Mouse (Mus musculus): ENCODE data around the gene Ddx10. TPM values are rescaled to one million over a fixed set of nuclear protein-coding genes. Genes with fewer than 3 reads are reported as not detected.

The Ddx10 gene
- polyA plus RNA-seq, 1 experiment from 2014 or later: 30.1 TPM

DNA sequence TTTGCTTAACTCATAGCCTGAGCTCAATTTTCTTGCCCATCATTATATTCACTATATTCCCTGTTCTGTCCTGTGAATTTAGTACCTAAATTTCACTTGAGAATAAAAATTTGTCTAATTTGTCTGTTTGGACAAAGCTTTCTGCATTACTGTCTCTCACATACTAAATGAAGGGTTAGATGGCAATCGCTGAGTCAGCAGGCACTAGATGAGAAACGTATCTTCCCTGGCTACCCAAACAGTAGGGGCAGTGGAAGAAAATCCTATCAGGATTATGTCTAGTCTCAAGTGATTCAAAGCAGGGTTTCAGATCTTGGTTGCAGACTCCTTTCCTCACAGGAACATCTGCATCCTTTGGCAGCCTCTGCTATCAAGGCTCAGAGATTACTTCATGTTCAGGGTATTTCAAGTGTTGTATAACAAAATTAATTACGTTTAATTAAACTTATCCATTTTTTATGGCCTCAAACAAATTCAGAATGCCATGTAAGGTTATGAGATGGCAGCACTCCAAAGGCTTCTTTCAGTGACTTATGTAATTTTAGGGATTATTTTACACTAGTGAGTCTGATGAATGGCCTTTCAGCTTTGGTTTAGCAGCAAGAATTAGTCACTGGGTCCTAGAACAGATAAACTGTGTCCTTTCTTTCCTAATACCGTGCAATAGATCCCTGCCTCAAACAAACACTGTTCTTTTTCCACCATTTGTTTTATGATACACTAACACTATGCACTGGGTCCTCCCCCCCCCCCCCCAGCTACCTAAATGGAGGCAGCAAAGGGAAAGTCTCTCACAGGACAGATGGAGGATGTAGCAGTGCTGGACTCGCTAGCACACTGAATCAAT is 152.3 kb downstream of the Ddx10 start:
- Histone ChIP-seq H3K4me1 (ENCODE audit: insufficient read depth, low read length) (no peaks in the 10 kb centered on the region), H3K9me3 (ENCODE audit: low read length) (no peaks in the 10 kb centered on the region), H3K4me3 (ENCODE audit: low read length) (no peak overlapping the region), H3K27ac (ENCODE audit: low read length) (no peak overlapping the region), H3K9ac (replicated peaks; ENCODE audit: low read length) (no peak overlapping the region), H3K36me3 (ENCODE audit: insufficient read depth, low read length) (no peaks in the 10 kb centered on the region), H3K4me2 (replicated peaks; ENCODE audit: low read depth, low read length) (no peak overlapping the region), H3K27me3 (ENCODE audit: insufficient read depth, low read length) (no peaks in the 10 kb centered on the region)
- ATAC-seq (ENCODE audit: low FRiP score, low TSS enrichment): no peak
- WGBS: 75% methylated on average over 5 of the region's 5 CpGs

DNA sequence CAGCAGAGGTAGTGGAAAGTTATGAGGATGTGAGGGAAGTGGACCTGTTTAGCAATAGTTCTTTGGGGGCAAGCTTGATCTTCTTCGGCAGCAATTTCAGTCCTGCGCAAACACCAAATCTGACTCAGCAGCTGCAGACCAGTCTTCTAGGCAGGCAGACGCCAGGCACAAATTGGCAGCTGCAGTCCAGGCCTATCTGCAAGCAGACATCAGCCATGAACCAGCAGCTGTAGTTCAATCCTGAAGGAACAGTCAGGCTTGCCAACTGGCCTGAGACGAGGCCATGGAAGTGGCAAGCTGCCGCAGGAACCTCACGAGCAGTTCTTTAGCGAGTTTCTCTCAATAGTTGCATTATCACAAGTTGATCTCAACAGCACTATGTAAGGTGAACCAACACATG is 153.3 kb downstream of the Ddx10 start:
- H3K9me3 ChIP-seq (ENCODE audit: low read length): no peaks in the 10 kb centered on the region
- no peak overlapping the region for H3K9ac ChIP-seq (replicated peaks; ENCODE audit: low read length)
- no peak overlapping the region for H3K27ac ChIP-seq (ENCODE audit: low read length)
- H3K4me3 ChIP-seq (ENCODE audit: low read length): no peak overlapping the region
- WGBS: 86% methylated on average over 7 of the region's 7 CpGs
- no peaks in the 10 kb centered on the region for H3K4me1 ChIP-seq (ENCODE audit: insufficient read depth, low read length)
- no peaks in the 10 kb centered on the region for H3K27me3 ChIP-seq (ENCODE audit: insufficient read depth, low read length)
- H3K36me3 ChIP-seq (ENCODE audit: insufficient read depth, low read length): no peaks in the 10 kb centered on the region
- ATAC-seq (ENCODE audit: low FRiP score, low TSS enrichment): no peak
- H3K4me2 ChIP-seq (replicated peaks; ENCODE audit: low read depth, low read length): no peak overlapping the region

DNA sequence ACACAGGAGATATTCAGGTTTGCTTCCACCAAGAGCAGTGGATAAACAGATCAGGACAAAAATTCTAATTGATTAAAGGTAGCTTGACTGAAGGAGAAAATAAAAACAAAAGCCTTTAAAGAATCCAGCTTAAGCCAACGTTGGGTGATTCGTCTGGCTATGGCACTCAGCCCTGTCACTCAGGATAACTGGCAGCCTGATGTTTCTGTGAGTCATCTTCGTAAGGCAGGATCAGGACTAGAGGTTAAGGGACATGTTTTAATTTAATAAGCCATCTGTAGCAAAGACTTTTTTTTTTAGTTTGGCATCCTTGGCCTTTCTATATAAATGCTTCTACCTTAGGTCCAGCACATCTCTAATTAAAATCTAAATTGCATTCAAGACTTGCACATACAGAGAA is 170.2 kb downstream of the Ddx10 start:
- H3K9ac ChIP-seq (replicated peaks; ENCODE audit: low read length): no peak overlapping the region
- H3K4me2 ChIP-seq (replicated peaks; ENCODE audit: low read depth, low read length): no peak overlapping the region
- H3K36me3 ChIP-seq (ENCODE audit: insufficient read depth, low read length): no peaks in the 10 kb centered on the region
- H3K9me3 ChIP-seq (ENCODE audit: low read length): no peaks in the 10 kb centered on the region
- H3K27ac ChIP-seq (ENCODE audit: low read length): no peak overlapping the region
- WGBS: 71% methylated on average over 3 of the region's 3 CpGs
- H3K4me3 ChIP-seq (ENCODE audit: low read length): no peak overlapping the region
- no peaks in the 10 kb centered on the region for H3K4me1 ChIP-seq (ENCODE audit: insufficient read depth, low read length)
- no peak for ATAC-seq (ENCODE audit: low FRiP score, low TSS enrichment)
- H3K27me3 ChIP-seq (ENCODE audit: insufficient read depth, low read length): no peaks in the 10 kb centered on the region

DNA sequence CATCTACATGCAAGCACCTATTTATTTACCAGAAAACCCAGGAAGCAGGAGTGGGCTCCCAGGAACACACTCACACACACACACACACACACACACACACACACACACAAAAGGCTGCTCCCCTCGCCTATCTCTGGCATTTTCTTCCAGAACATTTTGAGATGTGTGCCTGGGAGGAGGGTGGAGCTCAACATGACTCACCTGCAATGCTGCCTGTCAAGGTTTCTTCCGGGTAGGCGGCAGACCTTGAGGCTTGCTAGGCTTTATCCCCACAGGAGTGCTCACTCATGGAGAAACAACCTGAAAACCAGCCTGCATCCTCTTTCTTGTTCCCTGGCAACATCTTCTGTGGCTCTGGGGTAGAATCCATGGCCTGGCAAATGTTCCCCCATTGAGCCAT is 171.9 kb downstream of the Ddx10 start:
- WGBS: 76% methylated on average over 3 of the region's 3 CpGs
- H3K4me2 ChIP-seq (replicated peaks; ENCODE audit: low read depth, low read length): no peak overlapping the region
- H3K9me3 ChIP-seq (ENCODE audit: low read length): no peaks in the 10 kb centered on the region
- no peak for ATAC-seq (ENCODE audit: low FRiP score, low TSS enrichment)
- no peak overlapping the region for H3K27ac ChIP-seq (ENCODE audit: low read length)
- H3K9ac ChIP-seq (replicated peaks; ENCODE audit: low read length): no peak overlapping the region
- no peak overlapping the region for H3K4me3 ChIP-seq (ENCODE audit: low read length)
- no peaks in the 10 kb centered on the region for H3K27me3 ChIP-seq (ENCODE audit: insufficient read depth, low read length)
- no peaks in the 10 kb centered on the region for H3K36me3 ChIP-seq (ENCODE audit: insufficient read depth, low read length)
- 0 out of 2 replicates have a peak, but pooled peaks cover 5% of the 10 kb centered on the region for H3K4me1 ChIP-seq (ENCODE audit: insufficient read depth, low read length)

DNA sequence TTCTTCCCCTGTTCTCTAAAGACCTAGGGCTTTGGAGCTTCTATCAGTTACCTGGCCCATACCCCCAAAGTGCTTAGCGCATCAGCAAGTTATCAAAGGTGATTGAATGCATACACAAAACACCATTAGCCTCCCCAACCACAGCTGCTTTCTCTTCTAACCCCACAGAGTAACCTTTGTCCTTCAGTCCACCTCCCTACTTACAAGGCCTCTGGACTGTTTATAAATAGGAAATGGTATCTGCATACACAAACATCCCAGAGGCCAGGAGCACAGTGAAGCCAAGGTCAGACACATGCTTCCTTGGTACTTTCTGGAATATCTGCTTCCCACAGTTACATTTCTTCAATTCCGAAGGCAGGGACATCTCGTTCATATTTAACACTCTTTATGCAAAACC is 173.4 kb downstream of the Ddx10 start:
- H3K4me1 ChIP-seq (ENCODE audit: insufficient read depth, low read length): 0 out of 2 replicates have a peak, but pooled peaks cover 6% of the 10 kb centered on the region
- no peak overlapping the region for H3K27ac ChIP-seq (ENCODE audit: low read length)
- no peak for ATAC-seq (ENCODE audit: low FRiP score, low TSS enrichment)
- no peaks in the 10 kb centered on the region for H3K36me3 ChIP-seq (ENCODE audit: insufficient read depth, low read length)
- no peaks in the 10 kb centered on the region for H3K27me3 ChIP-seq (ENCODE audit: insufficient read depth, low read length)
- no peaks in the 10 kb centered on the region for H3K9me3 ChIP-seq (ENCODE audit: low read length)
- no peak overlapping the region for H3K4me2 ChIP-seq (replicated peaks; ENCODE audit: low read depth, low read length)
- H3K9ac ChIP-seq (replicated peaks; ENCODE audit: low read length): no peak overlapping the region
- 86% methylated on average over 3 of the region's 3 CpGs for WGBS
- H3K4me3 ChIP-seq (ENCODE audit: low read length): no peak overlapping the region

DNA sequence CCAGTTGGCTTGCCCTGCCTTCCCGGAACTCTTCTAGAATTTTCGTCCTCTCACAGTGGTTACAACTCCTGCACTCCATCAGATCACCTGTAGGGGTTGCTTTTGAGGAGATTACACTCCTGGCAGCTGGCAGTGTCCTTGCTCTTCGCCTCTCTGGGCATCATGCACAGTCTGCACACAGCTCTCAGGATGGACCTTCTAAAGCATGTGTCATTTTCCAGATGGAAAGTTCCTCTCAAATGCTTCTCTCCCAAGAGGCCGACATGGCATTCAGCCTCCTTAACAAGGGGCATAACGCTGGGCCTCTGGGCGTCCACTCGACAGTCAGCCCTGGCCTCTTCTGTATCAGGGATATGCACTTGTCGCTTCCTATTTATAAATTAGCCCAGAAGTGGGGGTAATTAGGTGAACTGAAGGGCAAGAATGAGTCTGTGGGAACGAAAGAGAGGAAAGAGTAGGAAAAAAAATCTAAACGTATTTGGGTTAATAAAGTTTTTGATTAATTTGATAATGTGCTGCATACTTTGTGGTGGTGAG is 174.2 kb downstream of the Ddx10 start:
- 82% methylated on average over 10 of the region's 10 CpGs for WGBS
- Histone ChIP-seq H3K27me3 (ENCODE audit: insufficient read depth, low read length) (no peaks in the 10 kb centered on the region), H3K4me1 (ENCODE audit: insufficient read depth, low read length) (0 out of 2 replicates have a peak, but pooled peaks cover 6% of the 10 kb centered on the region), H3K4me3 (ENCODE audit: low read length) (no peak overlapping the region), H3K36me3 (ENCODE audit: insufficient read depth, low read length) (no peaks in the 10 kb centered on the region), H3K9ac (replicated peaks; ENCODE audit: low read length) (no peak overlapping the region), H3K27ac (ENCODE audit: low read length) (no peak overlapping the region), H3K4me2 (replicated peaks; ENCODE audit: low read depth, low read length) (no peak overlapping the region), H3K9me3 (ENCODE audit: low read length) (no peaks in the 10 kb centered on the region)
- no peak for ATAC-seq (ENCODE audit: low FRiP score, low TSS enrichment)

DNA sequence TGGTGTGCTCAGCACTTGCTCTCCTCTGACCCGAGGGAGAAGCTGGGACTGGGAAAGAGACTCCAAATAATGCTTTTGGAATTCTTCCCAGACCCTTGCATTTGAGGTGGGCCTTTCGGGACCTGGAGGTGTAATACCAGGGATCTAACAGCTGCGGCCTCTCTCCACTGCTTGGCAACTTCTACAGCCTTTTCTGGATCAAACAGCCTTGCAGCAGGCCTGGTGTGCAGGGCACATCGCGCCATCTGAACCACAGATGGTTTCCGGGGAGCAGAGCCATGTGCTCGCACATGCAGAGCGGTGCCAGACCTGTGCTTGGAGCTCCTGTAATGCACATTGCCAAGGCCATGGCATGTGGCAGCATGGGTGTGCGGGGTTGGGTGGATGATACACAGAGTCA is 175.8 kb downstream of the Ddx10 start:
- H3K9me3 ChIP-seq (ENCODE audit: low read length): no peaks in the 10 kb centered on the region
- no peak overlapping the region for H3K9ac ChIP-seq (replicated peaks; ENCODE audit: low read length)
- H3K36me3 ChIP-seq (ENCODE audit: insufficient read depth, low read length): no peaks in the 10 kb centered on the region
- WGBS: 86% methylated on average over 9 of the region's 9 CpGs
- no peak overlapping the region for H3K4me2 ChIP-seq (replicated peaks; ENCODE audit: low read depth, low read length)
- H3K27me3 ChIP-seq (ENCODE audit: insufficient read depth, low read length): no peaks in the 10 kb centered on the region
- no peak for ATAC-seq (ENCODE audit: low FRiP score, low TSS enrichment)
- no peak overlapping the region for H3K27ac ChIP-seq (ENCODE audit: low read length)
- H3K4me3 ChIP-seq (ENCODE audit: low read length): no peak overlapping the region
- H3K4me1 ChIP-seq (ENCODE audit: insufficient read depth, low read length): 0 out of 2 replicates have a peak, but pooled peaks cover 6% of the 10 kb centered on the region

DNA sequence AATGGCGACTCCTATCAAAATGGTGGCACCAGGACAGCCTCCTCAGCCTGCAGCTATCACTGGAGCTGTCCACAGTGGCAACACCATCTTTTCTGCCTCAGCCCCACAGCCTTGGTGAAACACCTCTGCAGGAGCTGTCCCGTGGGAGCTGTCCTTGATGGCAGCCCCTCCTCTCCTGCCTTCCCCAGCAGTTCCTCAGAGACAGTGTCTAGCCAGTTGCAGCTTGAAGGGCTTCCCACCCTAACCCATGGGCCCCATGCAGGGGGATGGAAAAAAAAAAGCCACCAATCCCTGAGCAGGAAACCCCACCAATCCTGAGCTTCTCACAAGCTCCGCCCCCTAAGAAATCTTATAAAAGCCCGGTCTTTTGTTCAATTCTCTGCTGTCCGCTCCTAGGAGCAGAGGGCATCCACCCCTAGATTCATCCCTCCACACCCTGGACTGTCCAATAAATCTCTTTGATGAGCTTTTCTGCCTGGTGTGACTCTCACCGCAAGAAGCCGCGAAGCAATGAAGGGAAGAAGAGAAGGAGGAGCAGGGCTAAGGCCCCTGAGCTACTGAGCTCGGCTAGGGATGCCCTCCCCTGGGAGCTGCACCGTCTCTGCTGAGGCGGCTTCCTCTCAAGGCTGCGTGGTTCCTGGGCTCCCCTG is 176.9 kb downstream of the Ddx10 start:
- Histone ChIP-seq H3K4me2 (replicated peaks; ENCODE audit: low read depth, low read length) (peak overlapping the region; percentile 26), H3K9me3 (ENCODE audit: low read length) (no peaks in the 10 kb centered on the region), H3K4me3 (ENCODE audit: low read length) (peak overlapping the region; percentile 13; the same call in 1 of the 2 replicates), H3K4me1 (ENCODE audit: insufficient read depth, low read length) (peaks cover 15% of the 10 kb centered on the region), H3K27ac (ENCODE audit: low read length) (no peak overlapping the region), H3K9ac (replicated peaks; ENCODE audit: low read length) (no peak overlapping the region), H3K27me3 (ENCODE audit: insufficient read depth, low read length) (no peaks in the 10 kb centered on the region), H3K36me3 (ENCODE audit: insufficient read depth, low read length) (no peaks in the 10 kb centered on the region)
- 32% methylated on average over 12 of the region's 12 CpGs for WGBS
- ATAC-seq (ENCODE audit: low FRiP score, low TSS enrichment): peak; percentile 69

DNA sequence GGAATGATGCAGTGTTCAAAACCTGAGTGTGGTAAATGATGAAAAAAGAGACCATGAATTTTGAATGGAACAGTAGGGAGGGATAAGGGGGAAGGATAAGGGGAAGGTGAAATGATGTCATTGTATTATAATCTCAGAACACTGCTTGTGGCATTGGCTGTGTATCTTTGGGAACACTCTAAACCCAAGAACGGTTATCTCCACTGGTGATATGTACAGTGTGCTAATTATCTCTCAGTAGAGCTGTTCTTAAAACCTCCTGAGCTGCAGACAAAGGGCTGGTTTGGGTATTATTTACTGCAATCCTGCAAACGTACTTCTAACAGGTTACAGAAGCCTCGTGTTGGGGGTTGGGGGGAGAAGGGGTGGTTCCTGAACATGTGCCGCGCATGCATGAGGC is 179.7 kb downstream of the Ddx10 start:
- no peaks in the 10 kb centered on the region for H3K36me3 ChIP-seq (ENCODE audit: insufficient read depth, low read length)
- H3K4me3 ChIP-seq (ENCODE audit: low read length): no peak overlapping the region
- ATAC-seq (ENCODE audit: low FRiP score, low TSS enrichment): no peak
- peaks cover 15% of the 10 kb centered on the region for H3K4me1 ChIP-seq (ENCODE audit: insufficient read depth, low read length)
- no peaks in the 10 kb centered on the region for H3K9me3 ChIP-seq (ENCODE audit: low read length)
- no peak overlapping the region for H3K27ac ChIP-seq (ENCODE audit: low read length)
- H3K9ac ChIP-seq (replicated peaks; ENCODE audit: low read length): no peak overlapping the region
- no peaks in the 10 kb centered on the region for H3K27me3 ChIP-seq (ENCODE audit: insufficient read depth, low read length)
- 96% methylated on average over 5 of the region's 5 CpGs for WGBS
- H3K4me2 ChIP-seq (replicated peaks; ENCODE audit: low read depth, low read length): no peak overlapping the region

DNA sequence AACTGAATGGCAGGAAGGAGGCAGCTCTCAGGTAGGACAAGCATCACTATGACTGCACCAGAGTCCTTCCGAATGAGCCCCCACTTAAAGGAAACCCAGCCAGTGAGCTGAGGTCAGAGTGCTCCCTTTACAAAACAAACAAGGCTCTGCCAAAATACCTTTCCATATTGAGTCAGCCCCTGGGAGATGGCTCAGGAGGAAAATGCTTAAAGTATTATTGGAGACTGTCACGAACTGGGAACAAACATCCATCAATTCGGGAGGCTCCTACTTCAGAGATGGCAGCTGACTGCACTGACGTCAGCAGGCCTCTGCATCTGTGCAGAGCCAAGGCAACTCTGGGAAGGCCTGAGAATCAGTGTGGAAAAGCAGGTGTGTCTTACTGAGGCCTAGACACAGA is 181.4 kb downstream of the Ddx10 start:
- 0 out of 2 replicates have a peak, but pooled peaks have one; percentile 33 for ATAC-seq (ENCODE audit: low FRiP score, low TSS enrichment)
- Histone ChIP-seq H3K36me3 (ENCODE audit: insufficient read depth, low read length) (no peaks in the 10 kb centered on the region), H3K4me2 (replicated peaks; ENCODE audit: low read depth, low read length) (no peak overlapping the region), H3K9me3 (ENCODE audit: low read length) (0 out of 2 replicates have a peak, but pooled peaks cover 2% of the 10 kb centered on the region), H3K9ac (replicated peaks; ENCODE audit: low read length) (no peak overlapping the region), H3K4me3 (ENCODE audit: low read length) (no peak overlapping the region), H3K27me3 (ENCODE audit: insufficient read depth, low read length) (no peaks in the 10 kb centered on the region), H3K27ac (ENCODE audit: low read length) (no peak overlapping the region), H3K4me1 (ENCODE audit: insufficient read depth, low read length) (peaks cover 14% of the 10 kb centered on the region)
- WGBS: 15% methylated on average over 4 of the region's 4 CpGs
